Mouse (Mus musculus) heart, postnatal 4 days (tissue): ENCODE data around the gene Sertad1. TPM values are rescaled to one million over a fixed set of nuclear protein-coding genes. Genes with fewer than 3 reads are reported as not detected.

ENCODE experiments used
- total RNA-seq, 2 experiments: library from RNA; stranded (reverse); gene quantifications; 2 replicates each; pipeline ENCODE4 v1.2.3; 2021

The Sertad1 gene
- total RNA-seq, 2 experiments from 2014 or later: 14.4 to 15.5 TPM

Other genes starting within 250 kb of the Sertad1 start
- gene Numbl, start 228.5 kb upstream of the Sertad1 start, total RNA-seq: 10 to 100 TPM; 11.5 to 12.1 TPM
- 100 to 1,000 TPM; 238 to 255 TPM for gene Ltbp4, start 149.2 kb upstream of the Sertad1 start, total RNA-seq
- 10 to 100 TPM; 18.4 to 19.8 TPM for gene Shkbp1, start 130.9 kb upstream of the Sertad1 start, total RNA-seq
- 1 to 10 TPM in 1 of 2 experiments, not detected in 1; 3.7 TPM for gene Gm20479, start 129.5 kb upstream of the Sertad1 start, total RNA-seq
- under 1 TPM; 0.32 to 0.50 TPM for gene Sptbn4, start 39.2 kb upstream of the Sertad1 start, total RNA-seq
- 10 to 100 TPM; 36.3 to 44.5 TPM for gene Blvrb, start 38.9 kb upstream of the Sertad1 start, total RNA-seq
- gene Sertad3, start 13.1 kb upstream of the Sertad1 start, total RNA-seq: 10 to 100 TPM in 1 of 2 experiments, 1 to 10 TPM in 1; 7.4 to 10.1 TPM
- 1 to 10 TPM; 4.1 to 5.9 TPM for gene Prx, start 12.4 kb downstream of the Sertad1 start, total RNA-seq
- 1 to 10 TPM in 1 of 2 experiments, under 1 TPM in 1; 0.83 to 1.0 TPM for gene Hipk4, start 36.4 kb downstream of the Sertad1 start, total RNA-seq
- gene Pld3, start 66.3 kb downstream of the Sertad1 start, total RNA-seq: 10 to 100 TPM; 28.9 to 32.4 TPM
- gene 2310022A10Rik, start 66.3 kb downstream of the Sertad1 start, total RNA-seq: 10 to 100 TPM; 54.9 to 58.4 TPM
- 100 to 1,000 TPM; 158 to 164 TPM for gene Akt2, start 104.6 kb downstream of the Sertad1 start, total RNA-seq
- gene Ttc9b, start 167.0 kb downstream of the Sertad1 start, total RNA-seq: not detected
- gene Map3k10, start 187.7 kb downstream of the Sertad1 start, total RNA-seq: 10 to 100 TPM; 16.7 TPM
- under 1 TPM; 0.70 to 0.81 TPM for gene Zfp607b, start 202.4 kb downstream of the Sertad1 start, total RNA-seq
- gene Zfp60, start 244.5 kb downstream of the Sertad1 start, total RNA-seq: 10 to 100 TPM in 1 of 2 experiments, 1 to 10 TPM in 1; 9.1 to 11.5 TPM